Mouse (Mus musculus): ENCODE data around the gene H2al2b. TPM values are rescaled to one million over a fixed set of nuclear protein-coding genes. Genes with fewer than 3 reads are reported as not detected.
"Not testable (repeated sequence)": the region's sequence is repeated elsewhere in the genome, so short reads cannot be mapped to it uniquely, and the experiment has no call there.

H2al2b gene
- not detected in 2 replicates for total RNA-seq (2021)
- long read RNA-seq = 0 reads

GRCm38 (mm10) chrY:2720574-2720973 is at the start of gene H2al2b:
Gene H2al2b, minus strand, starts transcription at chrY:2720674.
- not testable (repeated sequence) for DNase-seq

Other genes with a start within 250 kb of the H2al2b start
- gene H2al2c, start 121.6 kb downstream of the H2al2b start, total RNA-seq (2021) = not detected in 2 replicates
- not detected in 2 replicates for gene Sry, start 57.0 kb downstream of the H2al2b start, total RNA-seq (2021)
- gene Gm4064, start 75.5 kb upstream of the H2al2b start, total RNA-seq (2021) = not detected in 2 replicates
- not detected in 2 replicates for gene Rbmy, start 110.0 kb upstream of the H2al2b start, total RNA-seq (2021)
- gene Gm10256, start 110.0 kb upstream of the H2al2b start, total RNA-seq (2021) = not detected in 2 replicates
- gene Gm10352, start 180.3 kb upstream of the H2al2b start, total RNA-seq (2021) = not detected in 2 replicates
- gene Gm29289, start 211.9 kb upstream of the H2al2b start, total RNA-seq (2021) = not detected in 2 replicates

All from adrenal gland, postnatal 25 days (tissue).